Mouse (Mus musculus) mouse trophoblast stem cell (cell line): ENCODE measurements around the gene Nol9.

ENCODE experiments used
- in situ Hi-C, 2 experiments: fragments of 300-500 bp; cut with MseI, MboI; formaldehyde crosslinking; loops; 2 replicates in 1 of 2; 3 replicates in 1 of 2; pipeline ENCODE4 v1.15.1; 2025

The Nol9 gene

DNA sequence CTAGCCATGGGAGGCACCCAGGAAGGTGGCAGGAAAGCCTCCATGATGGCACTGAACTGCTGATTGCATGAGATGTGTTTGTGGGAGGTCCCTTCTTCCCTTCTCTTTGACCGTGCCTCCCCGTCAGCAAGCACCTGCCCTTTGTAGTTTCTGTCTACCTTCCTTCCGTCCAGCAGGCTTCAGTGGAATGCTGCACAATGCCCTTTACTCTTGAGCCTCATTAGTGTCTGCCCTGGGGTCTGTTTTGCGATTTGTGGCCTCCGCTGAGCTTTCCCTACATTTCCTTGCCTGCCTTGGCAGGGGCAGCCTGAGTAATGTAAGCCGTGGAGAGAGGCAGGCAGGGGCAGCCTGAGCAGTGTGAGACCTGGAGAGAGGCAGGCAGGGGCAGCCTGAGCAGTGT is 5.5 kb downstream of the Nol9 start:
- in situ Hi-C loops = no loop called here

- in situ Hi-C loops = no loop called here
Measured at GRCm38 (mm10) chr4:152062390-152063110, 23.4 kb downstream of the Nol9 start.

DNA sequence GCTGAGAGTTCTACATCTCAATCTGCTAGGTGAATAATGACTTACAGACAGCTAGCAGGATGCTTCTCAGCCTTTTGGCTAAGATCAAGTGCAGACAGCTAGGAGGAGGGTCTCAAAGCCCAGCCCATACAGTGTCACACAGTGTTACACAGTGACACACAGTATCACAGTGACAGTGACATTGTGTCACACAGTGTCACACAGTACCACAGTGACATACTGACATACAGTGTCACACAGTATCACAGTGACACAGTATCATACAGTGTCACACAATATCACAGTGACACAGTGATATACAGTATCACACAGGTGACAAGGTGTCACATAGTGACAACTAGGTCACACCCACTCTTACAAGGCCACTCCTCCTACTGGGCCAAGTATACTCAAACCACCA is 28.2 kb downstream of the Nol9 start:
- in situ Hi-C loops = no loop called here

- in situ Hi-C loops = no loop called here
Measured at GRCm38 (mm10) chr4:152068166-152068724, 29.1 kb downstream of the Nol9 start.

- in situ Hi-C loops = no loop called here
Measured at GRCm38 (mm10) chr4:152069245-152069644, 30.1 kb downstream of the Nol9 start.

- in situ Hi-C loops = no loop called here
Measured at GRCm38 (mm10) chr4:152070494-152071396, 31.6 kb downstream of the Nol9 start.

DNA sequence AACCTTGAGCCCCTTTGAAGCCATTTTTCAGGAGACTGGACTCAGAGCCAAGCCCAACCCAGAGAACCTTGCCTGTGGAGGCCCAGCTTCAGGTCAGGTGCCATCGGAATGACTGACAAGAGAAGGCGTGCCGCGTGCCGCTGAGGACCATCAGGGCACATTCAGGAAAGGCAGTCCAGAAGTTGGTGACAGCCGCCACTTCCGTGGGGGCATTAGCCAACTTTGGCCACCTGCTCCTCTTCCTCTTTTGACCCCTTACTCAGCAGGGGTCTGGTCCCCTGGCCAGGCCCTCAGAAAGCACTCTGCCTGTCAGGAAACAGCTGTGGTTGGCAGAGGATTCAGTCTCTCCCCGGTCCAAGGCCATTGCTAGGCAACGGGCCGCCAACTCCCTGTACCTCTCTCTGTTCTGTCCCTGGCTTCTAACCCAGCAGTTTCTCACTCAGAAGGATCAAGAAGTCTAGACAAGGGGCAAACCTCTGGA is 33.0 kb downstream of the Nol9 start, which contains the start of gene Plekhg5:
TSS of gene Plekhg5 (plus strand) at position 378 of the 481 bp plus-strand sequence.
- in situ Hi-C loops = no loop called here

DNA sequence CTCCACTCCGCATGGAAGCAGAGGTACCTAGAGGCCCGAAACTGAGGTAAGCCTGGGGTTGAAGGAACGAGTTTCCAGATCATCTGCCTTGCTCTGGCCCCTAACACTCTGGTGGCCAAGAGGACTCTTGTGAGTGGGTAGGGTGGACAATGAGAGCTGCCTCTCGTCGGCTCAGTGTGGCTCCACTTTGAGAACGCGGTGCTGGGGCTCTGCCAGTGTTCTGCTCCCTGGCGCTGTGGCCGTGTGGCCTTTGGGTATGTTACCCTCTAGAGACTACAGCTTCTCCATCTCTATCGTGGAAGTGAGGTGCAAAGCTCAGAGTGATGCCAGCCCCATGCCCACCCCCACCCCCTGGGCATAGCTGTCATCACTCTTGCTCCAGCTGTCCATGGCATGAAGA is 33.5 kb downstream of the Nol9 start:
- in situ Hi-C loops = no loop called here

DNA sequence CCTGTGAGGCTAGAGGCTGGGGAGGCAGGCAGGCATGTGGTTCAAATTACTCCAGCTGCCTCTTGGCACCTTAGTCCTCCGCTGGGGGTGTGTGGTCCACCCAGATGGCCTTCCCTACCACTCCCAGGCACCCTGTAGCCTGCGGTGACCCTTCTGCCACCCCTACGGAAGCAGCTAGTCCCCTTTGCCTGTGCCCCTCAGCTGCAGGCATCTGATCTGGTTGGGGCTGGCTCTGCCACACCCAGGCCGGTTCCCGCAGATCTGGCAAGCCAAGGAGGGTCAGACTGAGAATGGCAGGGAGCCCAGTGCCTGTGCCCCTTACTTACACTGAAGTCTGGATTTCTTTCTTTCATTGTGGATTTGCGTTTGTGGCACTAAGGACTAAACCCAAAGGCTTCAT is 34.6 kb downstream of the Nol9 start:
- in situ Hi-C loops = no loop called here

DNA sequence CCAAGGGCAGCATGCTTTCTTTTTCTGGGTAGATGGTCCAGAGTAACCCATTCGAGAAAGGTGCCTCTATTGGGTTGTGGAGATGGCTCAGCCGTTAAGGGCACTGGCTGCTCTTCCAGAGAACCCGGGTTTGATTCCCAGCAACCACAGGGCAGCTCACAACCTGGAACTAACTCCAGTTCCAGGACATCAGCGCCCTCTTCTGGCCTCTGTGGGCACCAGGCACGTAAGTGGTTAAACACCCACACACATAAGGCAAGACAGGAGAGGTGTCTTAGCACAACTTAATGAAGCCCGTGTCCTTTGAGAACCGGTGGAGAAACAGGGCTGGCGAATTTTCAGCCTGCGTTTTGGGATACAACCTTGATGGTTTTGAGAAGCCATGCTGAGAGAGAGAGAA is 35.4 kb downstream of the Nol9 start:
- in situ Hi-C loops = no loop called here

DNA sequence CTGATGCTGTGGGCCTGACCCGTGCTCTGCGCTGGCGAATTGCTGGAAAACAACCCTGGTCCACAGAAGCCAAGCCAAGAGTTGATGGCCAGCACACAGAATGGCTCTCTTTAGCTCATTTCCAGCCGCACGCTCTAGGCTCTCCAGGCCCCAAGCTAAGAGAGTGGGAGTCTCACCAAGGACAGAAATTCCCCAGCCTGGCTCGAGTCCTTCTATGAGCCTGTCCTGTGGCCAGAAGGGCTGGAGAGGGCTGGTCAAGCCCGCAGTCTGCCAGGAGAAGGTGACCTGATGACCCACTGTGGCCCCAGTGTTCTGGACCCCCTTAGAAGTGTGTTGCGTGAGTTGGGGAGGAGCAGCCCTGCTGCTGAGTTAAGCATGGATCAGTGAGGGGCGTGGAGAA is 38.1 kb downstream of the Nol9 start:
- in situ Hi-C loops = no loop called here

DNA sequence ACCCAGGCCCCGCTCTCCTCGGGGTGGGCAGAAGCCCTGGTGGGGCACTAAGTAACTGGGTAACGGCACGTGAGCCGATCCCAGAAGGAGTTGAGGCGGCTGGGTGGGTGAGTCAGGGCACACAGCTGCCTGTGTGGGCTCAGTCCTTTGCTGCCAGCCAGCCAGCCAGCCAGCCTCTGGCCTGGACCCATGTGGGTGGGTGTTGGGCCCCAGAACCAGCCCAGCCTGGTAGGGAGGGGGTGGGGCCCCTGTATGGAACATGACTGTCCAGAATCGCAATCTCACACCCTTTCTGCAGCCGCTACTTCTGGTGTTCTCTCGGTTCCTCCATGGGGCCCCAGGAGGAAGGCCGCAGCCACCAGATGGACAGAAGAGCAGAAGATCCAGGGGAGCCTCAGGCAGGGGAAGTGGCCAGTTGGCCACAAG is 39.0 kb downstream of the Nol9 start:
- in situ Hi-C loops = no loop called here

- in situ Hi-C loops = no loop called here
Measured at GRCm38 (mm10) chr4:152079261-152079660, 40.1 kb downstream of the Nol9 start.

DNA sequence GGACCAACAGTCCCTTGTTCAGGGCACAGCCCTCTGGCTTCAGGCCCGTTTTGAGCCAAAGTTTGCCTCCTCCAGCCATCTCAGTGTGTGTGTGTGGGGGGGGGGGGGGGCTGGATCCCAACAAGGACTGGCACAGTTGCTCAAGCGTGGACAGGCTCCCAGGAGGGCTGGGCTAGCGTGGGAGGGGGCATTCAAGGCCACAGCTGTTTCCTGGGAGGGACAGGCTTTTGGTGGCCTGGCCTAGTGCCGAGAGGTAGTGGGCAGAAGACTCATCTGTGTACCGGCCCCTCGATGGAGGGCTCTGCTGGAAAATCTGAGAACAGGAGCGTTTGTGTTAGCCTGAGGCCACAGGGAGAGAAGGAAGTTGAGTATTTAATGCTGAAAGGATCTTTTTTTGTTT is 40.8 kb downstream of the Nol9 start:
- in situ Hi-C loops = no loop called here

- in situ Hi-C loops = no loop called here
Measured at GRCm38 (mm10) chr4:152083611-152084220, 44.6 kb downstream of the Nol9 start.

DNA sequence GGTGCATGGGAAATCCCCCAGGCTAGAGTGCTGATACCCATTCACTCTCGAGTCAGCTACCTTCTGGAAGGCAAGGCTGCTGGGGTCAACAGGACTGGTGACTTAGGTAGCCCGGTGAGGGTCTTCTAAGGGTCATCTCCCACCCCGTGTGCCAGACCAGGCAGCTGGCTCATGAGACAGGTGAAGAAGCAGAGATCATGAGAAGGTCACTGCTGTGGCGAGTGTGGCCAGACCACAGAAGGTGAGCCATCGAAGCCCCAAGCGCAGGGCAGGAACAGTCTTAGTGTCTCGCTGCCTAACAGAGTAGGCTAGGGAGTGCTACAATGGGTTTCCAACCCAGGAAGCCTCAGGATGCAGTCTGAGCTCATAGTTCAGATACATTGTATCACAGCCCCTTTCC is 45.5 kb downstream of the Nol9 start:
- in situ Hi-C loops = no loop called here

DNA sequence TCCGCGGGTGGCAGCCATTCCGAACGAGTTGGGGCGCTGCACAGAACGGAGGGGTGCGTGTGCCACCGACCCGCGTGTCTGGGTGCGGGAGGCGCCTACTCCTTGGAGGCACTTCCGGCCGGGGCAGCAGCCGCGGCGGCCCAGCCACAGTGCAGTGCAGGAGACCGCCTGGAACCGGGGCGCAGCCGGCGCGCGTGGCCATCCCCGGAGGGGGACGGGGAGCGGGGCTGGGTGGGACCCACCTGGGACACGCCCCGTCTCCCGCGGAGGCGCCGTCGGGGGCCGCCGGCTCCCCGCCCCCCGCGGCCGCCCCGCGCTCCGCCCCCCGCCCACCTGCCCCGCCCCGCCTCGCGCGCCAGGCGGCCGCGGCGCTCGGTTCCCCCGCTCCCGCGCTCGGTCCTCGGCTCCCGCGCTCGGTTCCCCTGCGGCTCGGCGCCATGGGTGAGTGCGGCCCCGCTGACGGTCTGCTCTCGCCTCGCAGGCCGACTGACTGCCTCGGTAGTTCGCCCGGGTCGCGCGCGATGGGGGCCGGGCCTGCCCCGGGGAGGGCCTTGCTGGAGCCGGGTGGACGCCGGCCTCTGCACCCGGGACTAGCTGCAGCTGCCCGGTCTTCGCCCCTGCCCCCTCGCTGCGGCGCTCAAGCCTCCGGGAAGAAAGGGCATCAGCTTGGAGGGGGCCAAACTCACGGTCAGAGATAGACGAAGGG is 47.5 kb downstream of the Nol9 start:
- in situ Hi-C loops = no loop called here

GRCm38 (mm10) chr4:152087211-152088081 is 48.3 kb downstream of the Nol9 start:
- in situ Hi-C loops = no loop called here

- in situ Hi-C loops = no loop called here
Measured at GRCm38 (mm10) chr4:152088133-152088532, 49.0 kb downstream of the Nol9 start.

GRCm38 (mm10) chr4:152088556-152089120 is 49.5 kb downstream of the Nol9 start:
- in situ Hi-C loops = no loop called here
